8 mouse cellular contexts compared by ENCODE assay signal in the genomic region with DNA sequence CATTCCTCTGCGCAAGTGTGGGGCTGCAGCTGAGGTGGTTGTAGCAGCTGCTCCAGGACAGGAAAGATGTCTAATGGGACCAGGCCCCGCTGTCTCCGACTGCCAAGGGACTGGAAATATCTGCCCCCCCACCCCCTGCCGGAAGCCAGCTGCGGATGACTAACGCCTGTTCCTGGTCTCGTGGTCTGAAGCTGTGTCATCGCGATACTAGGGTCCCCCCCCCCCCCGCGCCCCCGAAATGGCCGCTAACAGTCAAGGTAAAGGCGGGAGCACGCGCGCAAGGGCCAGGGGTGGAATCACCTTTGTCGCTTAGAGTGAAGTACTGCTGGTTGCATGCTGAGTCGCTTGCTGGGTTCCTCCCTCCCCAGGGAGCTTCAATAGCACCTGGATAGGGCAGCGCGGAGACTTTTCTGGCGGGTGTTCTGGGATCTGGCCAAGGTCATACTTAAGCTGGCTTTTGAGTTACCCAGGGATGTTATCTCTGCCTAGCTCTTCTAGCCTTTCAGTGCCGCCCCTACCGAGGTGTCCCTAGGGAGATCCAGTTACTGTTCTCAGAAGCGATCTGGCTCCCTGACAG. TPM values are rescaled to one million over a fixed set of nuclear protein-coding genes. Genes with fewer than 3 reads are reported as not detected.
DNase-seq lines count a peak whose midpoint lies in the region; ATAC-seq and TF ChIP-seq lines count a peak whose summit lies in the region.

A gene (plus strand): TSS at position 205 of the 577 bp plus-strand sequence.
A gene (minus strand): TSS at position 421 of the 577 bp plus-strand sequence.

- H3K27me3 ChIP-seq in ES-Bruce4 (ENCODE audit: control insufficient read depth, insufficient read depth, low read length, poor library complexity, severe bottlenecking): no peaks in the 10 kb centered on the region
- no peaks in the 10 kb centered on the region for H3K27me3 ChIP-seq in forebrain, embryonic 12.5 days
- H3K27me3 ChIP-seq in heart, postnatal 0 days (ENCODE audit: control insufficient read depth, insufficient read depth, low read length): no peaks in the 10 kb centered on the region
- H3K27me3 ChIP-seq in liver, embryonic 14.5 days (ENCODE audit: control insufficient read depth, insufficient read depth, low read length): no peaks in the 10 kb centered on the region
- no peaks in the 10 kb centered on the region for H3K27me3 ChIP-seq in neural tube, embryonic 11.5 days (ENCODE audit: control insufficient read depth, insufficient read depth, low read length)
- no peaks in the 10 kb centered on the region for H3K27me3 ChIP-seq in stomach, embryonic 16.5 days (ENCODE audit: control insufficient read depth, insufficient read depth, low read length)

- no peaks in the 10 kb centered on the region for H3K9me3 ChIP-seq in ES-Bruce4 (replicated peaks; ENCODE audit: control insufficient read depth, insufficient read depth, low read length, poor library complexity, severe bottlenecking)
- H3K9me3 ChIP-seq in forebrain, embryonic 12.5 days: no peaks in the 10 kb centered on the region
- H3K9me3 ChIP-seq in heart, postnatal 0 days (replicated peaks; ENCODE audit: control insufficient read depth, low read length): no peaks in the 10 kb centered on the region
- H3K9me3 ChIP-seq in liver, embryonic 14.5 days (ENCODE audit: control insufficient read depth, low read length): no peaks in the 10 kb centered on the region
- no peaks in the 10 kb centered on the region for H3K9me3 ChIP-seq in neural tube, embryonic 11.5 days (ENCODE audit: control insufficient read depth, low read length)
- no peaks in the 10 kb centered on the region for H3K9me3 ChIP-seq in stomach, embryonic 16.5 days (replicated peaks; ENCODE audit: control insufficient read depth, low read length)

- peak; percentile 98 for ATAC-seq in forebrain, embryonic 12.5 days (ENCODE audit: low FRiP score)
- ATAC-seq in heart, postnatal 0 days (ENCODE audit: insufficient read depth, low read depth): peak; percentile 98
- ATAC-seq in liver, embryonic 14.5 days (ENCODE audit: insufficient read depth): peak; percentile 92
- peak; percentile 92 for ATAC-seq in neural tube, embryonic 11.5 days (ENCODE audit: insufficient read depth, low FRiP score, low TSS enrichment)
- ATAC-seq in stomach, embryonic 16.5 days (ENCODE audit: insufficient read depth, low FRiP score): peak; percentile 97

- peak within 1 kb of the TSS; percentile 49 for H3K4me2 ChIP-seq in forebrain, embryonic 12.5 days
- peak within 1 kb of the TSS; percentile 58 for H3K4me2 ChIP-seq in heart, postnatal 0 days (ENCODE audit: low read depth, low read length)
- H3K4me2 ChIP-seq in liver, embryonic 14.5 days (ENCODE audit: low read depth): peak within 1 kb of the TSS; percentile 67
- peak within 1 kb of the TSS; percentile 39 for H3K4me2 ChIP-seq in neural tube, embryonic 11.5 days (ENCODE audit: low read depth)
- peak within 1 kb of the TSS; percentile 49 for H3K4me2 ChIP-seq in stomach, embryonic 16.5 days (ENCODE audit: low read depth, low read length)

- H3K4me1 ChIP-seq in ES-Bruce4 (ENCODE audit: control insufficient read depth, insufficient read depth, low read length): no peaks in the 10 kb centered on the region
- H3K4me1 ChIP-seq in forebrain, embryonic 12.5 days: no peaks in the 10 kb centered on the region
- H3K4me1 ChIP-seq in heart, postnatal 0 days (ENCODE audit: control insufficient read depth, insufficient read depth): no peaks in the 10 kb centered on the region
- peaks cover 0 to 2% of the 10 kb centered on the region in 2 experiments; a peak in 1 of 4 replicates for H3K4me1 ChIP-seq in liver, embryonic 14.5 days (replicated peaks; ENCODE audit: control insufficient read depth in 2 of 2, insufficient read depth in 2 of 2, low read length in 1 of 2)
- H3K4me1 ChIP-seq in neural tube, embryonic 11.5 days (ENCODE audit: control insufficient read depth, insufficient read depth, low read length): no peaks in the 10 kb centered on the region
- H3K4me1 ChIP-seq in stomach, embryonic 16.5 days (ENCODE audit: control insufficient read depth, insufficient read depth, low read length): no peaks in the 10 kb centered on the region

- no peak for TF ChIP-seq CTCF in ES-Bruce4 (IDR thresholded peaks at IDR 0.05; ENCODE audit: low read depth, low read length)
- no peak for TF ChIP-seq CTCF in heart, postnatal 0 days (IDR thresholded peaks at IDR 0.05; ENCODE audit: low read depth)
- TF ChIP-seq CTCF in liver, embryonic 14.5 days (IDR thresholded peaks at IDR 0.05; ENCODE audit: low read depth): no peak

- H3K9ac ChIP-seq in ES-Bruce4 (ENCODE audit: low read depth, poor library complexity, severe bottlenecking): peak within 1 kb of the TSS; percentile 95
- H3K9ac ChIP-seq in forebrain, embryonic 12.5 days: peak within 1 kb of the TSS; percentile 42; the same call in 1 of the 2 replicates
- H3K9ac ChIP-seq in heart, postnatal 0 days (replicated peaks; ENCODE audit: low read depth, low read length): peak within 1 kb of the TSS; percentile 80
- peak within 1 kb of the TSS; percentile 70 for H3K9ac ChIP-seq in liver, embryonic 14.5 days (replicated peaks)
- peak within 1 kb of the TSS; percentile 55 for H3K9ac ChIP-seq in neural tube, embryonic 11.5 days (ENCODE audit: low read length)
- H3K9ac ChIP-seq in stomach, embryonic 16.5 days (ENCODE audit: low read length): peak within 1 kb of the TSS; percentile 72

- peak; percentile 31 for TF ChIP-seq POLR2A in ES-Bruce4 (IDR thresholded peaks at IDR 0.05; ENCODE audit: insufficient read depth, low read length)

- peak within 1 kb of the TSS; percentile 90 for H3K27ac ChIP-seq in ES-Bruce4 (ENCODE audit: insufficient read depth, low read length)
- no peak within 1 kb of the TSS for H3K27ac ChIP-seq in forebrain, embryonic 12.5 days
- peak within 1 kb of the TSS; percentile 97 for H3K27ac ChIP-seq in heart, postnatal 0 days (ENCODE audit: low read depth)
- peak within 1 kb of the TSS; percentile 69 for H3K27ac ChIP-seq in liver, embryonic 14.5 days
- H3K27ac ChIP-seq in neural tube, embryonic 11.5 days (ENCODE audit: low read depth, low read length): 0 out of 2 replicates have a peak within 1 kb of the TSS, but pooled peaks have one; percentile 46
- peak within 1 kb of the TSS; percentile 79 for H3K27ac ChIP-seq in stomach, embryonic 16.5 days (ENCODE audit: low read length)

- DNase-seq in c-Kit-positive CD71-positive TER-119-positive erythroid progenitor cells, embryonic 14.5 days (ENCODE audit: low spot score): peak; percentile 72
- DNase-seq in heart, postnatal 0 days (ENCODE audit: low spot score): peak; percentile 70
- DNase-seq in kidney, postnatal 36 days: peak; percentile 77 to 88
- DNase-seq in liver, embryonic 14.5 days (ENCODE audit: low read depth in 3 of 3, low spot score in 3 of 3): peak; percentile 47 to 64 (median 61)
- peak; percentile 83 for DNase-seq in neural tube, embryonic 11.5 days (ENCODE audit: low spot score)

- H3K4me3 ChIP-seq in ES-Bruce4 (ENCODE audit: low read depth, low read length): peak within 1 kb of the TSS; percentile 100
- peak within 1 kb of the TSS; percentile 43 for H3K4me3 ChIP-seq in forebrain, embryonic 12.5 days (replicated peaks)
- peak within 1 kb of the TSS; percentile 64 for H3K4me3 ChIP-seq in heart, postnatal 0 days (ENCODE audit: low read depth, low read length)
- H3K4me3 ChIP-seq in liver, embryonic 14.5 days (ENCODE audit: insufficient read depth in 1 of 2, low read depth in 2 of 2, low read length in 2 of 2): peak within 1 kb of the TSS; percentile 61 to 99
- peak within 1 kb of the TSS; percentile 43 for H3K4me3 ChIP-seq in neural tube, embryonic 11.5 days (ENCODE audit: low read depth, low read length)
- H3K4me3 ChIP-seq in stomach, embryonic 16.5 days (replicated peaks; ENCODE audit: low read length): peak within 1 kb of the TSS; percentile 56

- H3K36me3 ChIP-seq in ES-Bruce4 (ENCODE audit: control insufficient read depth, insufficient read depth, low read length, poor library complexity, severe bottlenecking): no peaks in the 10 kb centered on the region
- H3K36me3 ChIP-seq in forebrain, embryonic 12.5 days (replicated peaks): no peaks in the 10 kb centered on the region
- no peaks in the 10 kb centered on the region for H3K36me3 ChIP-seq in heart, postnatal 0 days (replicated peaks; ENCODE audit: control insufficient read depth, insufficient read depth, low read length)
- no peaks in the 10 kb centered on the region for H3K36me3 ChIP-seq in liver, embryonic 14.5 days (replicated peaks; ENCODE audit: control insufficient read depth, insufficient read depth, low read depth)
- H3K36me3 ChIP-seq in neural tube, embryonic 11.5 days (ENCODE audit: control insufficient read depth, insufficient read depth, low read length): no peaks in the 10 kb centered on the region
- H3K36me3 ChIP-seq in stomach, embryonic 16.5 days (ENCODE audit: control insufficient read depth, insufficient read depth, low read length): no peaks in the 10 kb centered on the region

- TF ChIP-seq EP300 in ES-Bruce4 (IDR thresholded peaks at IDR 0.05; ENCODE audit: insufficient read depth, low read depth, low read length): no peak
- TF ChIP-seq EP300 in heart, postnatal 0 days (IDR thresholded peaks at IDR 0.05; ENCODE audit: low read depth): peak; percentile 88
- TF ChIP-seq EP300 in liver, embryonic 14.5 days (IDR thresholded peaks at IDR 0.05; ENCODE audit: low read depth): no peak

- 15% methylated on average over 20 of the region's 25 CpGs for WGBS in forebrain, embryonic 12.5 days
- 9% methylated on average over 22 of the region's 25 CpGs for WGBS in heart, postnatal 0 days
- 10% methylated on average over 24 of the region's 25 CpGs for WGBS in liver, embryonic 14.5 days (ENCODE audit: insufficient replicate concordance)
- WGBS in neural tube, embryonic 11.5 days: 16% methylated on average over 10 of the region's 25 CpGs
- WGBS in stomach, embryonic 16.5 days: 12% methylated on average over 23 of the region's 25 CpGs

RNA-seq across cellular contexts. Expression of the first gene that starts in this region (rescaled TPM):
- polyA plus RNA-seq in ES-Bruce4 (2011; ENCODE audit: insufficient read depth, insufficient read length, low read depth, missing spikeins): 80.6 and 84.4 TPM in 2 replicates
- 29.0 and 35.4 TPM in 2 replicates for polyA plus RNA-seq in forebrain, embryonic 12.5 days (2016; fragmentation: Nextera tagmentation; extraction: Ambion mirVana)
- 46.3 and 51.4 TPM in 2 replicates for total RNA-seq in heart, postnatal 0 days (2014; rRNA removed; ENCODE audit: low replicate concordance)
- 97.5 and 119 TPM in 2 replicates for polyA plus RNA-seq in heart, postnatal 0 days (2015; fragmentation: Nextera tagmentation; extraction: Ambion mirVana)
- 5.7 and 10.9 TPM in 2 replicates for polyA plus RNA-seq in liver, embryonic 14.5 days (2012; rRNA removed)
- 42.2 and 44.8 TPM in 2 replicates for polyA plus RNA-seq in liver, embryonic 14.5 days (2014; fragmentation: Nextera tagmentation; extraction: Ambion mirVana)
- 39.4 and 40.1 TPM in 2 replicates for polyA plus RNA-seq in neural tube, embryonic 11.5 days (2014; fragmentation: Nextera tagmentation; extraction: Ambion mirVana)
- 51.7 and 65.6 TPM in 2 replicates for polyA plus RNA-seq in stomach, embryonic 16.5 days (2015; fragmentation: Nextera tagmentation; extraction: Ambion mirVana)

RNA-seq across cellular contexts. Expression of the second gene that starts in this region (rescaled TPM):
- polyA plus RNA-seq in ES-Bruce4 (2011; ENCODE audit: insufficient read depth, insufficient read length, low read depth, missing spikeins): 0.33 and 0.40 TPM in 2 replicates
- 1.6 and 1.8 TPM in 2 replicates for polyA plus RNA-seq in forebrain, embryonic 12.5 days (2016; fragmentation: Nextera tagmentation; extraction: Ambion mirVana)
- total RNA-seq in heart, postnatal 0 days (2014; rRNA removed; ENCODE audit: low replicate concordance): 0.31 and 11.8 TPM in 2 replicates
- 1.7 TPM in 2 replicates for polyA plus RNA-seq in heart, postnatal 0 days (2015; fragmentation: Nextera tagmentation; extraction: Ambion mirVana)
- polyA plus RNA-seq in liver, embryonic 14.5 days (2012; rRNA removed): 0.21 and 0.46 TPM in 2 replicates
- 1.8 and 2.8 TPM in 2 replicates for polyA plus RNA-seq in liver, embryonic 14.5 days (2014; fragmentation: Nextera tagmentation; extraction: Ambion mirVana)
- 0.80 and 1.2 TPM in 2 replicates for polyA plus RNA-seq in neural tube, embryonic 11.5 days (2014; fragmentation: Nextera tagmentation; extraction: Ambion mirVana)
- 0.71 and 1.6 TPM in 2 replicates for polyA plus RNA-seq in stomach, embryonic 16.5 days (2015; fragmentation: Nextera tagmentation; extraction: Ambion mirVana)

Comparison
In these comparisons a context has a peak if more than half of its experiments do, and no peak if none do; other contexts are left out.
1. H3K4me3 ChIP-seq: peak in every context shown above with its lines; median percentile 100 in ES-Bruce4; 80 in liver, embryonic 14.5 days; 64 in heart, postnatal 0 days; 56 in stomach, embryonic 16.5 days; 43 in forebrain, embryonic 12.5 days; 43 in neural tube, embryonic 11.5 days.
2. H3K9ac ChIP-seq: peak in every context shown above with its lines; median percentile 95 in ES-Bruce4; 80 in heart, postnatal 0 days; 72 in stomach, embryonic 16.5 days; 70 in liver, embryonic 14.5 days; 55 in neural tube, embryonic 11.5 days; 42 in forebrain, embryonic 12.5 days.